Mouse (Mus musculus) kidney, embryonic 16.5 days (tissue): ENCODE measurements at regions not wholly inside any gene's neighbourhood (a gene's known extent, or its start where the extent isn't known, plus 50 kb on each side); places are given as distances from the start of the nearest gene placed in this dataset.

Source experiments
- ATAC-seq: fragments of 200-750 bp; cut with Nextera tagmentation; 2 replicates; pipeline ENCODE4 v1.8.0; 2017; ENCODE audit warnings: moderate TSS enrichment; ENCODE audit not compliant: low FRiP score, low TSS enrichment
- H3K27ac ChIP-seq: fragments of 300-500 bp; sonication (generic); 2 replicates; pipeline ENCODE4 v1.5.1; 2014; ENCODE audit warnings: low read length
- H3K27me3 ChIP-seq: fragments of 300-500 bp; sonication (generic); 2 replicates; pipeline ENCODE4 v1.6.1; 2014; ENCODE audit warnings: low read length, control low read depth, mixed read lengths; ENCODE audit not compliant: insufficient read depth
- H3K36me3 ChIP-seq: fragments of 300-500 bp; sonication (generic); 2 replicates; pipeline ENCODE4 v1.6.1; 2014; ENCODE audit warnings: low read length, control low read depth, mixed read lengths; ENCODE audit not compliant: insufficient read depth
- H3K4me1 ChIP-seq: fragments of 300-500 bp; sonication (generic); 2 replicates; pipeline ENCODE4 v1.6.1; 2014; ENCODE audit warnings: low read length, control low read depth, mixed read lengths; ENCODE audit not compliant: insufficient read depth
- H3K4me2 ChIP-seq: fragments of 300-500 bp; sonication (generic); replicated peaks from 2 replicates; pipeline ENCODE4 v1.6.1; 2014; ENCODE audit warnings: low read depth, low read length
- H3K4me3 ChIP-seq: fragments of 300-500 bp; sonication (generic); 2 replicates; pipeline ENCODE4 v1.5.1; 2014; ENCODE audit warnings: mild to moderate bottlenecking, low read length
- H3K9ac ChIP-seq: fragments of 300-500 bp; sonication (generic); replicated peaks from 2 replicates; pipeline ENCODE4 v1.6.1; 2014; ENCODE audit warnings: low read length
- H3K9me3 ChIP-seq: fragments of 300-500 bp; sonication (generic); 2 replicates; pipeline ENCODE4 v1.6.1; 2016; ENCODE audit warnings: low read length, control low read depth
- WGBS: fragments of 180-500 bp; shearing (Covaris S2); extraction: QIAGEN DNeasy Blood & Tissue Kit; methylation state at CpG from one replicate; pipeline ENCODE4 v1.1.7; 2014; 5-methylcytosine and 5-hydroxymethylcytosine counted together

- WGBS, result 50% methylated on average over 9 of the region's 9 CpGs
- Histone ChIP-seq H3K4me3 (no peak overlapping the region), H3K9me3 (no peaks in the 10 kb centered on the region)
These were observed 53.3 kb downstream of the Fos start for GRCm38 (mm10) chr12:85527011-85527410.

GRCm38 (mm10) chr12:85531638-85532037, 57.9 kb downstream of the Fos start:
- Histone ChIP-seq H3K27me3 (no peaks in the 10 kb centered on the region), H3K9ac (no peak overlapping the region), H3K4me2 (no peak overlapping the region), H3K36me3 (no peaks in the 10 kb centered on the region), H3K4me1 (0 out of 2 replicates have a peak, but pooled peaks cover 7% of the 10 kb centered on the region), H3K27ac (no peak overlapping the region), H3K4me3 (no peak overlapping the region), H3K9me3 (no peaks in the 10 kb centered on the region)
- ATAC-seq, result no peak
- 95% methylated on average over 1 of the region's 1 CpGs for WGBS

More at GRCm38 (mm10) chr12:85527011-85527410, 53.3 kb downstream of the Fos start:
- no peak for ATAC-seq
- H3K9ac ChIP-seq, result no peak overlapping the region
- H3K27ac ChIP-seq, result no peak overlapping the region
- no peak overlapping the region for H3K4me2 ChIP-seq
- H3K4me1 ChIP-seq, result peaks cover 20% of the 10 kb centered on the region
- no peaks in the 10 kb centered on the region for H3K36me3 ChIP-seq
- no peaks in the 10 kb centered on the region for H3K27me3 ChIP-seq

GRCm38 (mm10) chr12:85532221-85532612, 58.5 kb downstream of the Fos start:
- 0 out of 2 replicates have a peak, but pooled peaks have one; percentile 15 for ATAC-seq
- H3K27me3 ChIP-seq, result no peaks in the 10 kb centered on the region
- 0 out of 2 replicates have a peak, but pooled peaks cover 7% of the 10 kb centered on the region for H3K4me1 ChIP-seq
- H3K4me3 ChIP-seq, result no peak overlapping the region
- H3K36me3 ChIP-seq, result no peaks in the 10 kb centered on the region
- 74% methylated on average over 3 of the region's 3 CpGs for whole genome bisulfite sequencing
- H3K9me3 ChIP-seq, result no peaks in the 10 kb centered on the region
- no peak overlapping the region for H3K9ac ChIP-seq
- H3K27ac ChIP-seq, result no peak overlapping the region
- H3K4me2 ChIP-seq, result no peak overlapping the region

GRCm38 (mm10) chr12:85532613-85533460, 59.1 kb downstream of the Fos start:
- H3K4me2 ChIP-seq, result no peak overlapping the region
- ATAC-seq, result peak; percentile 39; the same call in 1 of the 2 replicates
- H3K36me3 ChIP-seq, result no peaks in the 10 kb centered on the region
- H3K27me3 ChIP-seq, result no peaks in the 10 kb centered on the region
- H3K4me1 ChIP-seq, result 0 out of 2 replicates have a peak, but pooled peaks cover 2% of the 10 kb centered on the region
- no peak overlapping the region for H3K4me3 ChIP-seq
- whole genome bisulfite sequencing, result 55% methylated on average over 14 of the region's 14 CpGs
- no peaks in the 10 kb centered on the region for H3K9me3 ChIP-seq
- H3K9ac ChIP-seq, result no peak overlapping the region
- 0 out of 2 replicates have a peak overlapping the region, but pooled peaks have one; percentile 10 for H3K27ac ChIP-seq

GRCm38 (mm10) chr12:85533603-85534002, 59.9 kb downstream of the Fos start:
- H3K4me3 ChIP-seq, result no peak overlapping the region
- 84% methylated on average over 3 of the region's 3 CpGs for WGBS
- no peaks in the 10 kb centered on the region for H3K27me3 ChIP-seq
- H3K4me2 ChIP-seq, result no peak overlapping the region
- H3K9ac ChIP-seq, result no peak overlapping the region
- H3K36me3 ChIP-seq, result no peaks in the 10 kb centered on the region
- H3K4me1 ChIP-seq, result no peaks in the 10 kb centered on the region
- H3K27ac ChIP-seq, result 0 out of 2 replicates have a peak overlapping the region, but pooled peaks have one; percentile 10
- no peak for ATAC-seq
- H3K9me3 ChIP-seq, result no peaks in the 10 kb centered on the region

- Histone ChIP-seq H3K36me3 (no peaks in the 10 kb centered on the region), H3K4me3 (no peak overlapping the region), H3K27me3 (no peaks in the 10 kb centered on the region), H3K9ac (no peak overlapping the region), H3K4me2 (no peak overlapping the region), H3K9me3 (no peaks in the 10 kb centered on the region), H3K27ac (no peak overlapping the region), H3K4me1 (peaks cover 7% of the 10 kb centered on the region; the same call in 1 of the 2 replicates)
- no peak for ATAC-seq
- 42% methylated on average over 7 of the region's 7 CpGs for WGBS
These were observed 59.4 kb upstream of the Jdp2 start for GRCm38 (mm10) chr12:85539423-85539822.

GRCm38 (mm10) chr12:85541153-85541552, 57.7 kb upstream of the Jdp2 start:
- 63% methylated on average over 3 of the region's 3 CpGs for WGBS
- Histone ChIP-seq H3K27me3 (no peaks in the 10 kb centered on the region), H3K4me3 (no peak overlapping the region), H3K9ac (no peak overlapping the region), H3K4me2 (no peak overlapping the region), H3K4me1 (peaks cover 7% of the 10 kb centered on the region; the same call in 1 of the 2 replicates), H3K36me3 (no peaks in the 10 kb centered on the region), H3K27ac (no peak overlapping the region), H3K9me3 (no peaks in the 10 kb centered on the region)
- ATAC-seq, result peak; percentile 63

- no peak overlapping the region for H3K4me2 ChIP-seq
- H3K9ac ChIP-seq, result no peak overlapping the region
- H3K4me3 ChIP-seq, result no peak overlapping the region
- ATAC-seq, result no peak
- WGBS, result 58% methylated on average over 6 of the region's 6 CpGs
- H3K36me3 ChIP-seq, result no peaks in the 10 kb centered on the region
- H3K4me1 ChIP-seq, result peaks cover 13% of the 10 kb centered on the region; the same call in 1 of the 2 replicates
- no peaks in the 10 kb centered on the region for H3K27me3 ChIP-seq
- no peaks in the 10 kb centered on the region for H3K9me3 ChIP-seq
- no peak overlapping the region for H3K27ac ChIP-seq
These were observed 55.9 kb upstream of the Jdp2 start for GRCm38 (mm10) chr12:85542881-85543280.

GRCm38 (mm10) chr12:85543520-85543919, 55.3 kb upstream of the Jdp2 start:
- WGBS, result 85% methylated on average over 9 of the region's 9 CpGs
- no peak overlapping the region for H3K27ac ChIP-seq
- H3K9ac ChIP-seq, result no peak overlapping the region
- ATAC-seq, result no peak
- H3K4me3 ChIP-seq, result no peak overlapping the region
- no peaks in the 10 kb centered on the region for H3K27me3 ChIP-seq
- no peaks in the 10 kb centered on the region for H3K9me3 ChIP-seq
- no peak overlapping the region for H3K4me2 ChIP-seq
- peaks cover 18% of the 10 kb centered on the region; the same call in 1 of the 2 replicates for H3K4me1 ChIP-seq
- no peaks in the 10 kb centered on the region for H3K36me3 ChIP-seq

- Histone ChIP-seq H3K27ac (no peak overlapping the region), H3K4me1 (peaks cover 25% of the 10 kb centered on the region), H3K9me3 (no peaks in the 10 kb centered on the region), H3K9ac (no peak overlapping the region), H3K27me3 (no peaks in the 10 kb centered on the region), H3K4me3 (no peak overlapping the region), H3K36me3 (no peaks in the 10 kb centered on the region), H3K4me2 (no peak overlapping the region)
- 50% methylated on average over 4 of the region's 4 CpGs for WGBS
- no peak for ATAC-seq
These were observed 54.0 kb upstream of the Jdp2 start for GRCm38 (mm10) chr12:85544801-85545200.
